Mouse (Mus musculus): ENCODE measurements around the gene Mien1. TPM values are rescaled to one million over a fixed set of nuclear protein-coding genes. Genes with fewer than 3 reads are reported as not detected.

Gene Mien1
- polyA plus RNA-seq, 1 experiment from 2014 or later: 76.0 TPM

DNA sequence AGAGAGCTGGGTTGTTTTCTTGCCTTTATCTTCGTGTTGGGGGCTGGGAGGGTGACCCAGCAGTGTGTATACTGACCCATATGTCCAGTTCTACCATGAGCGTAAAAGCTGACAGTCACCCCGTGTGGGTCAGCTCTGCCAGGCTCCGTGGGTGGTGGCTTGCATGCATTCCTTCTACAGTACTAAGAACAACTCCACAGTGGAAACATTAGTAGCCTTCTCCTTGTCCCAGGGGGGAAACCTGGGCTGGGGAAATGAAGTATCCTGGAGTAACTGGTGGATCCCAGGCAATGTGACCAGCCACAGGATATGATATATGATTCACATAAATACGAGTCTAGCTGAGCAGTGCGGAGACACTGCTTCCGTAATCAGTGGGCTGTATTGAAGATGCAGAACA is 25.1 kb downstream of the Mien1 start:
- H3K4me2 ChIP-seq (replicated peaks): peak overlapping the region; percentile 74
- H3K9me3 ChIP-seq: no peaks in the 10 kb centered on the region
- no peak for ATAC-seq (ENCODE audit: low FRiP score, low read depth)
- WGBS: 22% methylated on average over 7 of the region's 7 CpGs
- H3K9ac ChIP-seq: peak overlapping the region; percentile 97
- peak overlapping the region; percentile 98; the same call in 1 of the 2 replicates for H3K27ac ChIP-seq
- peaks cover 12% of the 10 kb centered on the region for H3K27me3 ChIP-seq
- H3K4me3 ChIP-seq: peak overlapping the region; percentile 97
- H3K4me1 ChIP-seq: peaks cover 55% of the 10 kb centered on the region
- H3K36me3 ChIP-seq: peaks cover 7% of the 10 kb centered on the region; the same call in 1 of the 2 replicates

DNA sequence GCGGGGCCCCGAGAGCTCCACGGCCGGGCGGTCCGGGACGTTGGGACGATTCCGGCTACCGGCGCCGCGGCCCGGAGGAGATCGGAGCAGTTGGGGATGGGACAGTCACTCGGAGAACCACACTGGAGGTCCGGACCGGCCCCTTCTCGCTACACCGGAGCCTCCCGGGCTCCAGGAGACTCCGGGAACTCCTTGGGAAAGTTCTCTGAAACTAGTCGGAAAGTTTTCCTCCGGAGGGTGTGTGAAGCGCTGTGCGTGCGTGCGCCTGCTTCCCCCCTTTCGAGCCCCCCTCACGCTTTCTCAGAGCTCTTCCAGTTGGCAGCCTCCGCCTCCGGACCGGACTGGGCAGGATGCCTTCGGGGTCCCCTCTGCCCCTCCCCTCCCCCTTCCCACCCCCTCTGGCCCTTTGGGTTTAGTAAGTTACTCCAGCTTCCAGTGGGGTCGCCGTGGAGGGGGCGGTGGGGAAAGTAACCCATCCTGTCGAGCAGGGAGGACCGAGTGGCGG is 25.9 kb downstream of the Mien1 start:
- peak overlapping the region; percentile 98 for H3K27ac ChIP-seq
- peak overlapping the region; percentile 74 for H3K4me2 ChIP-seq (replicated peaks)
- peak overlapping the region; percentile 97 for H3K4me3 ChIP-seq
- peak; percentile 57 for ATAC-seq (ENCODE audit: low FRiP score, low read depth)
- peak overlapping the region; percentile 97 for H3K9ac ChIP-seq
- no peaks in the 10 kb centered on the region for H3K9me3 ChIP-seq
- H3K27me3 ChIP-seq: peaks cover 12% of the 10 kb centered on the region
- no peaks in the 10 kb centered on the region for H3K36me3 ChIP-seq
- WGBS: under 1% methylated on average over 39 of the region's 40 CpGs
- H3K4me1 ChIP-seq: peaks cover 56% of the 10 kb centered on the region

DNA sequence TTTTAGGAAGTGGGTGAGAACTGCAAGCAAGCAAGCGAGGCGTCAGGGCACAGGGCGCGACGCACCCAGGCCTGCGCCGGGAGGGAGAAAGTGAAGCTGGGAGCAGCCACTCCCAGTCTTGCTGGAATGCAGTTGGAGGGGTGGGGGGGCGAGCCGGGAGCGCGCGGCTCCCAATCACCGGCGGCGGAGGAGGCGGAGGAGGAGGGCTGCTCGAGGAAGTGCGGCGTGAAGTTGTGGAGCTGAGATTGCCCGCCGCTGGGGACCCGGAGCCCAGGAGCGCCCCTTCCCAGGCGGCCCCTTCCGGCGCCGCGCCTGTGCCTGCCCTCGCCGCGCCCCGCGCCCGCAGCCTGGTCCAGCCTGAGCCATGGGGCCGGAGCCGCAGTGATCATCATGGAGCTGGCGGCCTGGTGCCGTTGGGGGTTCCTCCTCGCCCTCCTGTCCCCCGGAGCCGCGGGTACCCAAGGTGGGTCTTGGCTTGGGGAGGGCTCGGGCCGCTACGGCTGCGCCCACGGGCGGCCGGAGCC is 26.5 kb downstream of the Mien1 start, which contains the start of gene Erbb2:
Erbb2 (plus strand) TSS at position 198 of the 524 bp plus-strand sequence.
- Histone ChIP-seq H3K9me3 (no peaks in the 10 kb centered on the region), H3K27me3 (peaks cover 12% of the 10 kb centered on the region), H3K9ac (peak within 1 kb of the TSS; percentile 97), H3K4me3 (peak within 1 kb of the TSS; percentile 97), H3K27ac (peak within 1 kb of the TSS; percentile 98), H3K4me1 (peaks cover 55% of the 10 kb centered on the region), H3K4me2 (replicated peaks) (peak within 1 kb of the TSS; percentile 74), H3K36me3 (no peaks in the 10 kb centered on the region)
- WGBS: under 1% methylated on average over 47 of the region's 49 CpGs
- ATAC-seq (ENCODE audit: low FRiP score, low read depth): peak; percentile 84

DNA sequence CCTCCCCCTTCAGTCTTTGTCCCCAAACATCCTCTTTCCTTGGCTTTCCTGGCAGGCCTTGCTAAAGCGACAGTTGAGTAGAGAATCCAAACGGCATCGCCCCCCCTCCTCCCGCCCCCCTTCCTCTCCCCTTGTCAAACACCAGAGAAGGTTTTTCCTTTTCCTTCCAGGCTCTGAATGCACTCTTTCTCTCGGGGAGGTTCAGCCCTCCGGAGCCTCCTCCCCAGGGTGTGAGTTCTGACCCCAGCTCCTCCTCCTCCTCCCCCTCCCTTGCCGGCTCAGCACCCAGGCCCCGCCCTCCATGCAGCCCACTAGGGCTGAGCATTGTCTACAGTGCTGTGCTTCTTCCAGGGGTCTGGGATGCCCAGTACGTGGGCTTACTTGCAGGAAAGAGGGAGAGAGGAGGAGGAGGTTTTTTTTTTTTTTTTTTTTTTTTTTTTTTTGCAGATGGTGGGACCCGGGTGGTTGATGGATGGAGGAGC is 29.4 kb downstream of the Mien1 start:
- 5% methylated on average over 8 of the region's 10 CpGs for WGBS
- Histone ChIP-seq H3K27ac (peak overlapping the region; percentile 44; the same call in 1 of the 2 replicates), H3K9me3 (no peaks in the 10 kb centered on the region), H3K4me3 (peak overlapping the region; percentile 12; the same call in 1 of the 2 replicates), H3K9ac (peak overlapping the region; percentile 58), H3K36me3 (no peaks in the 10 kb centered on the region), H3K4me2 (replicated peaks) (peak overlapping the region; percentile 53), H3K27me3 (peaks cover 12% of the 10 kb centered on the region), H3K4me1 (peaks cover 29% of the 10 kb centered on the region)
- no peak for ATAC-seq (ENCODE audit: low FRiP score, low read depth)

DNA sequence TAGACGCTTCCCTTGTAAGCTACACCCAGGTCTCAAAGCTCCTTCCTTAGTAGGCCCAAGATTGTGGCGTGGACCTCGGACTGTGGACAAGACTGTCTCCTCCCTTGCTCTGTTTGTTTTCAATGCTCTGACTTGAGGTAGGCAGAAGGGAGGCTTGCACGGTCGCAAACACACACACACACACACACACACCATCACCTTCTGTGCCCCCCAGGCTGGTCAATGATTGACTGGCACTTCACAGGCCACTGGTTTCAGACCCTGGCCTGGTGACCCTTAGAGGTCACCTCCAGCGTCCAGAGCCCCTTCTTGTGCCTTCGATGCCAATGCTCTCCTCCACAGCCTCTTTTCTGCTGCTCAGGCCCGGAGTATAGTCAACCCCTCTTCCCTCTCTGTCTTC is 29.9 kb downstream of the Mien1 start:
- H3K36me3 ChIP-seq: no peaks in the 10 kb centered on the region
- ATAC-seq (ENCODE audit: low FRiP score, low read depth): no peak
- 61% methylated on average over 8 of the region's 8 CpGs for WGBS
- H3K4me3 ChIP-seq: peak overlapping the region; percentile 12; the same call in 1 of the 2 replicates
- peak overlapping the region; percentile 53 for H3K4me2 ChIP-seq (replicated peaks)
- peaks cover 24% of the 10 kb centered on the region for H3K4me1 ChIP-seq
- no peaks in the 10 kb centered on the region for H3K9me3 ChIP-seq
- H3K27me3 ChIP-seq: peaks cover 12% of the 10 kb centered on the region
- H3K27ac ChIP-seq: peak overlapping the region; percentile 44; the same call in 1 of the 2 replicates
- H3K9ac ChIP-seq: peak overlapping the region; percentile 58

DNA sequence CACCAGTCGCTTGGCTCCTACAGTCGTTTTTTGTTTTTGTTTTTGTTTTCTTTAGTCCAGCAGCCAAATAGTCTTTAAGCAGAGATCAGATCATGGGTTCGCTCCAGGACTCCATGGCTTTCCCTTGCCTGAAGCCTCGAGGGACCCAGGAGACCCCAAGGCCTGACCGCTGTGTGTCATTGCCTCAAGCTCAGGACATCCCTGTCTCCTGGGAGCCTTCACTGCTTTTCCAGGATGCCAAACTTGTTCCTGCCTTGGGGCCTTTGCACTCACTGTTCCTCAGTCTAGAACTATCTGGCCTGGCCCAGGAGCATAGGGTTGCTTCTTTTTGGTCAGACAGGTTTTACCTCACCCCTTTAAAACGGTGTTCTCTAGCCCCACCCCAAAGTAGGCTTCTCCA is 32.2 kb downstream of the Mien1 start:
- H3K4me3 ChIP-seq: no peak overlapping the region
- WGBS: 70% methylated on average over 6 of the region's 6 CpGs
- H3K36me3 ChIP-seq: no peaks in the 10 kb centered on the region
- no peak overlapping the region for H3K9ac ChIP-seq
- no peaks in the 10 kb centered on the region for H3K9me3 ChIP-seq
- H3K4me2 ChIP-seq (replicated peaks): no peak overlapping the region
- peaks cover 19% of the 10 kb centered on the region for H3K27me3 ChIP-seq
- no peak for ATAC-seq (ENCODE audit: low FRiP score, low read depth)
- no peak overlapping the region for H3K27ac ChIP-seq
- H3K4me1 ChIP-seq: peaks cover 14% of the 10 kb centered on the region

DNA sequence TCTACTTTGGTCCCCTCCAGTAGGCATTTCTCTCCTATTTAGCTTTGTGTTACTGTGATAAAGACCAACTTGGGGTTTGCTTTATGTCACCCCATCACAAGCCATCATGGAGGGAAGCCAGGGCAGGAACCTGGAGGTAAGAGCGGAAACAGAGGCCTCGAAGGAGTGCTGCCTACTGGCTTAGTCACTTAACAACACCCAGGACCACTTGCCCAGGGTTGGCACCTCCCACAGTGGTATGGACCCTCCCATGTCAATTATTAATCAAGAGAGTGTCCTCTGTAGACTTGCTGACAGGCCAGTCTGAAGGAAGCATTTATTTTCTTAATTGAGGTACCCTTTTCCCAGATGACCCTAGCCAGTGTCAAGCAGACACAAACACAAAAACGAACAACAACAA is 38.0 kb downstream of the Mien1 start:
- H3K4me3 ChIP-seq: peak overlapping the region; percentile 70
- ATAC-seq (ENCODE audit: low FRiP score, low read depth): no peak
- H3K36me3 ChIP-seq: peaks cover 6% of the 10 kb centered on the region; the same call in 1 of the 2 replicates
- H3K9me3 ChIP-seq: no peaks in the 10 kb centered on the region
- H3K9ac ChIP-seq: peak overlapping the region; percentile 75
- WGBS: 47% methylated on average over 3 of the region's 3 CpGs
- H3K27me3 ChIP-seq: peaks cover 8% of the 10 kb centered on the region; the same call in 1 of the 2 replicates
- H3K4me1 ChIP-seq: peaks cover 10% of the 10 kb centered on the region
- peak overlapping the region; percentile 96 for H3K27ac ChIP-seq
- peak overlapping the region; percentile 76 for H3K4me2 ChIP-seq (replicated peaks)

DNA sequence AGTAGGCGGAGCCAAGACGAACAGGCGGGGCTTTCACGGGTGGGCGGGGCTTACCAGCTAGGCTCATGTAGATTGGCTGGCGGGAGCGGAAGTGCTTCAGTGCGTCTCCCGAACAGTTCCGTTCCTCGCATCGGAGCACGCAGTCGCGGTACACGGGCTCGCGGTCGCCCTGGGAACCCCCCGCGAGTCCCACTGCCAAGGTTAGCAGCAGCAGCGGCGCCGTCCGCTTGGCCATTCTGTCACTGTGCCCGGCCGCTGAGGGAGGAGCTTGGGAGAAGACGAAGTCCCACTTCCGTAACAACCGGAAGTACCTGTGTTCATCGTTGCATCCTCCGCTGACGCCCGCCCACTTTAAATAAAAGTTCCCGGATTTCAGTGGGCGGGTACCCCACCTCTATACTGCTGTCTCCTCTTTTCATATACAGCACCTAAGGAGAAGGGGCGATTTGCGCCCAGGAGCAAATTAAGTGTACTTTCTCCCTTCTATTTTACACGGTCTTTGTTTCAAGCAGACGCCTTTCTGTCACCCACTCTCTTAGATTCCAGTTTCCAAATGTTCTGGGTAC is 38.5 kb downstream of the Mien1 start, which contains the start of gene Pgap3:
Pgap3 (minus strand) TSS at position 330 of the 566 bp plus-strand sequence.
- peaks cover 6% of the 10 kb centered on the region; the same call in 1 of the 2 replicates for H3K36me3 ChIP-seq
- peak; percentile 91 for ATAC-seq (ENCODE audit: low FRiP score, low read depth)
- peaks cover 8% of the 10 kb centered on the region; the same call in 1 of the 2 replicates for H3K27me3 ChIP-seq
- WGBS: under 1% methylated on average over 40 of the region's 40 CpGs
- H3K4me2 ChIP-seq (replicated peaks): peak within 1 kb of the TSS; percentile 76
- peak within 1 kb of the TSS; percentile 75 for H3K9ac ChIP-seq
- H3K4me3 ChIP-seq: peak within 1 kb of the TSS; percentile 70
- no peaks in the 10 kb centered on the region for H3K9me3 ChIP-seq
- peaks cover 11% of the 10 kb centered on the region for H3K4me1 ChIP-seq
- H3K27ac ChIP-seq: peak within 1 kb of the TSS; percentile 96

DNA sequence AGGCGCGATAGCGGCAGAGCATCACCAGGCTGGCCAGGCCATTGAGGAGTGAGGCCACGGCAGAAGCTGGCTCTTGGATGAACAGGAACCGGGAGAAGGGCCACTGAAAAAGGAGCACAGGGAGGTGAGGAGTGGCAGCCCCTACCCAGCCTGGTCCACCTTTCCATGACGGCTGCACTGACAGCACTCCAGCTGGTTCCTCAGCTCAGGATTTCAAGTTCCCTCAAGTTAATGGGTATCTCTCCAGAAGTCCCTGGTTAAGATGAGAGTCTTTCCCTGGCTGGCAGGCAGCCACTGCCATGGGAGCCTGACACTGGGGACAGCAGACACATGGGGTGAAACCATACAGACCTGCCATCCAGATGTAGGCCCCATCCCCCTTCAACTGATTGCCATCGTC is 40.8 kb downstream of the Mien1 start:
- peaks cover 6% of the 10 kb centered on the region; the same call in 1 of the 2 replicates for H3K36me3 ChIP-seq
- 0 out of 2 replicates have a peak overlapping the region, but pooled peaks have one; percentile 26 for H3K9ac ChIP-seq
- H3K27ac ChIP-seq: no peak overlapping the region
- ATAC-seq (ENCODE audit: low FRiP score, low read depth): no peak
- 89% methylated on average over 7 of the region's 7 CpGs for WGBS
- no peaks in the 10 kb centered on the region for H3K9me3 ChIP-seq
- peaks cover 13% of the 10 kb centered on the region; the same call in 1 of the 2 replicates for H3K27me3 ChIP-seq
- H3K4me2 ChIP-seq (replicated peaks): no peak overlapping the region
- peaks cover 31% of the 10 kb centered on the region for H3K4me1 ChIP-seq
- no peak overlapping the region for H3K4me3 ChIP-seq

DNA sequence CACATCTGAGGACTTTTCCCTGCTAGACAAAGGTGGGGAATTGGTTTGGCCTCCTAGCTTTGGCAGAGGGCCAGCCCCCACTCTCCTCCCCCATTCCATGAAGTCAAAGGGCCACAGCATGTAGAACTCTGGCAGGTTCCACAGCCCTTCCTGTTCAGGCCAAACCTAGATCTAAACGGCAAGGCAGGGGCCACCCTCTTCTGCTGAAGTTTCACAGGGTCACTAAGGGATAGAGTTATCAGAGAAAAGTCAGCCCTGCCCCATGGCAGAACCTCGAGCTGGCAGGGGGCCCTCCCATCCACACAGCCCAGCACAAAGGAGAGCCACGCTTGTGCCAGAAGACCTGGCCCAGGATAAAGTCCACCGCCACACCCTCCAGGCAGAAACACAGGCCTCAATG is 43.8 kb downstream of the Mien1 start:
- Histone ChIP-seq H3K9ac (no peak overlapping the region), H3K4me2 (replicated peaks) (no peak overlapping the region), H3K4me3 (no peak overlapping the region), H3K9me3 (no peaks in the 10 kb centered on the region), H3K27ac (no peak overlapping the region), H3K27me3 (peaks cover 32% of the 10 kb centered on the region), H3K36me3 (peaks cover 6% of the 10 kb centered on the region; the same call in 1 of the 2 replicates), H3K4me1 (peaks cover 30% of the 10 kb centered on the region)
- WGBS: 68% methylated on average over 4 of the region's 4 CpGs
- no peak for ATAC-seq (ENCODE audit: low FRiP score, low read depth)

DNA sequence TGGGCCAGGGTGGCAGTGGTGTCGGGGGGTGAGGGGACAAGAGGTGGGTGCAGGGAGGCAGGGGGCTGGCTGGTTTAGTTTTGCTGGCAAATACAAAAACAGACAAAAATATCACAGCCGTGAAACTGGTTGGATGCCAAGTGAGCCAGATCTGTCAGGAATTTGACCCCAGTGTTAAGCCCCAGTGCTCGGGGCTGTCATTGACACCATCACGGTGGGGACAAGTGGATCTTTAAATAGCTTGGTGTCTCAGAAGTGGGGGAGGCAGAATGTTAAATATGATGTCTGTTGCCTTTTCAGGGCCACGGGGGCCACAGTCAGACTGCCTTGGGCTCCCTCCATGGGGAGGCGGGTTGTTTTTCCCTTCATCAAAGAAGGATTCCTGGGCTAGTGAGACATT is 44.5 kb downstream of the Mien1 start:
- ATAC-seq (ENCODE audit: low FRiP score, low read depth): no peak
- no peaks in the 10 kb centered on the region for H3K9me3 ChIP-seq
- WGBS: 48% methylated on average over 6 of the region's 6 CpGs
- 0 out of 2 replicates have a peak overlapping the region, but pooled peaks have one; percentile 25 for H3K9ac ChIP-seq
- no peak overlapping the region for H3K27ac ChIP-seq
- no peak overlapping the region for H3K4me3 ChIP-seq
- peaks cover 38% of the 10 kb centered on the region for H3K27me3 ChIP-seq
- H3K4me1 ChIP-seq: peaks cover 26% of the 10 kb centered on the region
- H3K4me2 ChIP-seq (replicated peaks): no peak overlapping the region
- H3K36me3 ChIP-seq: peaks cover 6% of the 10 kb centered on the region; the same call in 1 of the 2 replicates

DNA sequence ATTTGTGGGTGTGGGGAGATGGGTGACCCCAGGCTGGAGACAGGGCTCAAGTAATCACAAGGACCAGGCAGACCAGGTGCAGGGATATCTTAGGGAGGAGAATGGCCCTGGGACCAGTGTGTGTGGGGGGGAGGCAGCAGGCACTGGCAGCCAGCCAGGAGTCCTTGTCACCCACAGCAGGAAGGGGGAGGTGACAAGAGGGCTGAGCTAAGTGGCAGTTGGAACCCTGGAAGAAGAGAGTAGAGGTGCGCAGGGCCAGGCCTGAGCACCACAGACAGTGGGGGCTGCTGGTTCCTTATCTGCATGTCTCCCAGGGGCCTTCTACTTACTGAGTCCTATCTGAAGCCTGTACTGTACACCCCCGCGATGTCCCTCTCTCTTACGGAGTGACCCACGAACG is 45.5 kb downstream of the Mien1 start:
- Histone ChIP-seq H3K4me1 (peaks cover 25% of the 10 kb centered on the region), H3K9me3 (no peaks in the 10 kb centered on the region), H3K27me3 (peaks cover 47% of the 10 kb centered on the region), H3K4me2 (replicated peaks) (no peak overlapping the region), H3K4me3 (no peak overlapping the region), H3K27ac (no peak overlapping the region), H3K36me3 (peaks cover 6% of the 10 kb centered on the region; the same call in 1 of the 2 replicates), H3K9ac (0 out of 2 replicates have a peak overlapping the region, but pooled peaks have one; percentile 25)
- no peak for ATAC-seq (ENCODE audit: low FRiP score, low read depth)
- WGBS: 75% methylated on average over 6 of the region's 6 CpGs
